Comparison of ENCODE assay signal across 10 mouse cellular contexts in the genomic region with DNA sequence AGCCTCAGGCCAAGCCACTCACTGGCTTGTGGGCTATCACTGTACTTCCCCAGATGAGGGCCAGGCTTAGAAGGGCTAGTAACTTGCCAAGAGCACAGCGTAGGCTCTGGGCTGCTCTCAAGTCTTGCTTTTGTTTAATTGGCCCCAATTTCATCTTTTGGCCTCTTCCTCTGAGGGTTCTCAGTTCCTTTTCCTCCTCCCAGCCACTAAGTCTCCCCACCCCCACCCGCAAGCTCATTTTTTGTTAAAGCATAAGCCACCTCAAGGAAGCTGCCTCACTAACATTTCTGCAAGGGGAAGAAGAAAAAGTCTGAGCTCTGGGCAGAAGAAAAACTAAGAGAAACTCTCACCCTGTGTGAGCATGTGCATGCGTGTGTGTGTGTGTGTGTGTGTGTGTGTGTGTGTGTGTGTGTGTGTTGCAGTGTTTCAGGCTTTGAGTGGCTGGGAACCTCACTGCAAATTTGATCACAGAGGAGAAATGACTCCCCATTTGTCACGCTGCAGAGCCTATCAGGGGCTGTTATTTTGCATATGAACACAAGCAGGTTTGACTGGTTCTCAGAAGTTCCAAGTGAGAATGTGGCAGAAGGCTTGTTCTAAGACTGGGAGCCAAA. TPM values are rescaled to one million over a fixed set of nuclear protein-coding genes. Genes with fewer than 3 reads are reported as not detected.
DNase-seq lines count a peak whose midpoint lies in the region; ATAC-seq lines count a peak whose summit lies in the region.
"Had no signal": no experiment of that assay in that cellular context is flagged by ENCODE, and none has a peak within 500 bp of the region (broad histone marks: within the 10 kb centered on the region; RNA-seq: fewer than 3 reads in every experiment).

No protein-coding gene starts in this region.

- no peaks in the 10 kb centered on the region for H3K36me3 ChIP-seq in liver, embryonic 16.5 days (ENCODE audit: control insufficient read depth, insufficient read depth)
- no peaks in the 10 kb centered on the region for H3K36me3 ChIP-seq in liver, embryonic 11.5 days (ENCODE audit: control insufficient read depth, insufficient read depth, low read length)
- H3K36me3 ChIP-seq in embryonic facial prominence, embryonic 13.5 days, result peaks cover 2% of the 10 kb centered on the region; the same call in 1 of the 2 replicates
- H3K36me3 ChIP-seq in lung, embryonic 16.5 days (ENCODE audit: control insufficient read depth, insufficient read depth, low read length), result no peaks in the 10 kb centered on the region
- H3K36me3 ChIP-seq in midbrain, embryonic 13.5 days, result no peaks in the 10 kb centered on the region

- no peak for DNase-seq in liver, embryonic 11.5 days (ENCODE audit: low spot score)
- DNase-seq in thymus, postnatal 25 days, result peak; percentile 54
- no peak for DNase-seq in B cell, adult 2 months
- no peak for DNase-seq in cerebellum, postnatal 4 days (ENCODE audit: low spot score in 2 of 2)
- DNase-seq: midbrain, embryonic 14.5 days; spleen, adult 18-20 months had no signal

- peak overlapping the region; percentile 67; the same call in 1 of the 2 replicates for H3K27ac ChIP-seq in liver, embryonic 16.5 days (ENCODE audit: low read length)
- no peak overlapping the region for H3K27ac ChIP-seq in liver, embryonic 11.5 days (ENCODE audit: low read depth, low read length)
- peak overlapping the region; percentile 75 for H3K27ac ChIP-seq in embryonic facial prominence, embryonic 13.5 days
- peak overlapping the region; percentile 67 for H3K27ac ChIP-seq in lung, embryonic 16.5 days (ENCODE audit: low read length)
- H3K27ac ChIP-seq in midbrain, embryonic 13.5 days, result no peak overlapping the region

- peak; percentile 41; the same call in 1 of the 2 replicates for ATAC-seq in liver, embryonic 16.5 days (ENCODE audit: low read depth)
- no peak for ATAC-seq in liver, embryonic 11.5 days (replicated peaks; ENCODE audit: low FRiP score)
- ATAC-seq in embryonic facial prominence, embryonic 13.5 days (ENCODE audit: insufficient number of reproducible peaks, insufficient read depth, low FRiP score, low TSS enrichment, low read depth), result no peak; the same call in 1 of the 2 replicates
- ATAC-seq in lung, embryonic 16.5 days (ENCODE audit: low read depth), result peak; percentile 61
- ATAC-seq in midbrain, embryonic 13.5 days, result no peak

- H3K9ac ChIP-seq in liver, embryonic 16.5 days (ENCODE audit: low read depth, low read length), result no peak overlapping the region
- no peak overlapping the region for H3K9ac ChIP-seq in liver, embryonic 11.5 days (ENCODE audit: low read depth, low read length)
- no peak overlapping the region for H3K9ac ChIP-seq in embryonic facial prominence, embryonic 13.5 days
- H3K9ac ChIP-seq in lung, embryonic 16.5 days (ENCODE audit: low read length), result no peak overlapping the region
- H3K9ac ChIP-seq in midbrain, embryonic 13.5 days (replicated peaks), result no peak overlapping the region

- 13% methylated on average over 4 of the region's 4 CpGs for WGBS in liver, embryonic 16.5 days (ENCODE audit: insufficient replicate concordance)
- 40% methylated on average over 4 of the region's 4 CpGs for WGBS in liver, embryonic 11.5 days
- WGBS in embryonic facial prominence, embryonic 13.5 days, result 31% methylated on average over 4 of the region's 4 CpGs
- 36% methylated on average over 4 of the region's 4 CpGs for WGBS in lung, embryonic 16.5 days
- WGBS in midbrain, embryonic 13.5 days, result 58% methylated on average over 4 of the region's 4 CpGs

- H3K4me1 ChIP-seq in liver, embryonic 16.5 days (ENCODE audit: control insufficient read depth, low read depth, low read length), result peaks cover 6% of the 10 kb centered on the region
- peaks cover 6% of the 10 kb centered on the region; the same call in 1 of the 2 replicates for H3K4me1 ChIP-seq in liver, embryonic 11.5 days (replicated peaks; ENCODE audit: control insufficient read depth, insufficient read depth, low read length)
- H3K4me1 ChIP-seq in embryonic facial prominence, embryonic 13.5 days, result peaks cover 33% of the 10 kb centered on the region
- 0 out of 2 replicates have a peak, but pooled peaks cover 5% of the 10 kb centered on the region for H3K4me1 ChIP-seq in lung, embryonic 16.5 days (replicated peaks; ENCODE audit: control insufficient read depth, insufficient read depth, low read length)
- H3K4me1 ChIP-seq in midbrain, embryonic 13.5 days (replicated peaks), result peaks cover 17% of the 10 kb centered on the region

- H3K4me2 ChIP-seq in liver, embryonic 16.5 days (ENCODE audit: low read depth, low read length), result no peak overlapping the region
- H3K4me2 ChIP-seq in liver, embryonic 11.5 days, result no peak overlapping the region
- H3K4me2 ChIP-seq in embryonic facial prominence, embryonic 13.5 days, result 0 out of 2 replicates have a peak overlapping the region, but pooled peaks have one; percentile 9
- no peak overlapping the region for H3K4me2 ChIP-seq in lung, embryonic 16.5 days (ENCODE audit: low read depth, low read length)
- H3K4me2 ChIP-seq in midbrain, embryonic 13.5 days (replicated peaks), result no peak overlapping the region

- H3K27me3 ChIP-seq in liver, embryonic 16.5 days (ENCODE audit: control insufficient read depth, insufficient read depth, low read depth, low read length), result no peaks in the 10 kb centered on the region
- peaks cover 15% of the 10 kb centered on the region for H3K27me3 ChIP-seq in liver, embryonic 11.5 days (replicated peaks; ENCODE audit: control insufficient read depth, insufficient read depth, low read length)
- H3K27me3 ChIP-seq in embryonic facial prominence, embryonic 13.5 days, result peaks cover 14% of the 10 kb centered on the region
- no peaks in the 10 kb centered on the region for H3K27me3 ChIP-seq in lung, embryonic 16.5 days (ENCODE audit: control insufficient read depth, insufficient read depth, low read depth, low read length)
- peaks cover 25% of the 10 kb centered on the region for H3K27me3 ChIP-seq in midbrain, embryonic 13.5 days

- H3K9me3 ChIP-seq in liver, embryonic 16.5 days (replicated peaks; ENCODE audit: control insufficient read depth, low read length), result no peaks in the 10 kb centered on the region
- no peaks in the 10 kb centered on the region for H3K9me3 ChIP-seq in liver, embryonic 11.5 days (ENCODE audit: control insufficient read depth, low read length)
- H3K9me3 ChIP-seq in embryonic facial prominence, embryonic 13.5 days, result no peaks in the 10 kb centered on the region
- H3K9me3 ChIP-seq in lung, embryonic 16.5 days (ENCODE audit: control insufficient read depth, low read length), result no peaks in the 10 kb centered on the region
- no peaks in the 10 kb centered on the region for H3K9me3 ChIP-seq in midbrain, embryonic 13.5 days

- no peak overlapping the region for H3K4me3 ChIP-seq in liver, embryonic 16.5 days (ENCODE audit: low read depth, low read length)
- no peak overlapping the region for H3K4me3 ChIP-seq in liver, embryonic 11.5 days (ENCODE audit: low read depth, low read length)
- no peak overlapping the region for H3K4me3 ChIP-seq in embryonic facial prominence, embryonic 13.5 days
- H3K4me3 ChIP-seq in lung, embryonic 16.5 days (ENCODE audit: low read length), result no peak overlapping the region
- no peak overlapping the region for H3K4me3 ChIP-seq in midbrain, embryonic 13.5 days (replicated peaks)

RNA-seq across cellular contexts. Expression of gene Plekhg6, which starts 12.7 kb away (rescaled TPM):
- polyA plus RNA-seq in liver, embryonic 16.5 days (2015; fragmentation: Nextera tagmentation; extraction: Ambion mirVana), result 0.65 and 0.86 TPM in 2 replicates
- 0.30 and 0.35 TPM in 2 replicates for polyA plus RNA-seq in liver, embryonic 11.5 days (2014; fragmentation: Nextera tagmentation; extraction: Ambion mirVana)
- 1.1 and 1.3 TPM in 2 replicates for polyA plus RNA-seq in embryonic facial prominence, embryonic 13.5 days (2015; fragmentation: Nextera tagmentation; extraction: Ambion mirVana)
- polyA plus RNA-seq in lung, embryonic 16.5 days (2015; fragmentation: Nextera tagmentation; extraction: Ambion mirVana), result 0.49 and 0.99 TPM in 2 replicates
- polyA plus RNA-seq in midbrain, embryonic 13.5 days (2015; fragmentation: Nextera tagmentation; extraction: Ambion mirVana), result 0.08 and 0.23 TPM in 2 replicates

RNA-seq across cellular contexts. Expression of gene Tnfrsf1a, which starts 18.7 kb away (rescaled TPM):
- 30.5 and 32.8 TPM in 2 replicates for polyA plus RNA-seq in liver, embryonic 16.5 days (2015; fragmentation: Nextera tagmentation; extraction: Ambion mirVana)
- 37.0 and 38.0 TPM in 2 replicates for polyA plus RNA-seq in liver, embryonic 11.5 days (2014; fragmentation: Nextera tagmentation; extraction: Ambion mirVana)
- polyA plus RNA-seq in embryonic facial prominence, embryonic 13.5 days (2015; fragmentation: Nextera tagmentation; extraction: Ambion mirVana), result 62.3 and 67.9 TPM in 2 replicates
- 115 and 117 TPM in 2 replicates for polyA plus RNA-seq in lung, embryonic 16.5 days (2015; fragmentation: Nextera tagmentation; extraction: Ambion mirVana)
- 10.2 and 12.1 TPM in 2 replicates for polyA plus RNA-seq in midbrain, embryonic 13.5 days (2015; fragmentation: Nextera tagmentation; extraction: Ambion mirVana)

RNA-seq across cellular contexts. Expression of gene Scnn1a, which starts 47.4 kb away (rescaled TPM):
- polyA plus RNA-seq in liver, embryonic 16.5 days (2015; fragmentation: Nextera tagmentation; extraction: Ambion mirVana), result 0.61 and 0.74 TPM in 2 replicates
- 0.55 and 0.74 TPM in 2 replicates for polyA plus RNA-seq in liver, embryonic 11.5 days (2014; fragmentation: Nextera tagmentation; extraction: Ambion mirVana)
- 1.3 and 1.5 TPM in 2 replicates for polyA plus RNA-seq in embryonic facial prominence, embryonic 13.5 days (2015; fragmentation: Nextera tagmentation; extraction: Ambion mirVana)
- 9.1 and 13.4 TPM in 2 replicates for polyA plus RNA-seq in lung, embryonic 16.5 days (2015; fragmentation: Nextera tagmentation; extraction: Ambion mirVana)
- 0.39 and 0.46 TPM in 2 replicates for polyA plus RNA-seq in midbrain, embryonic 13.5 days (2015; fragmentation: Nextera tagmentation; extraction: Ambion mirVana)

RNA-seq across cellular contexts. Expression of gene Ltbr, which starts 54.2 kb away (rescaled TPM):
- 22.3 and 22.5 TPM in 2 replicates for polyA plus RNA-seq in liver, embryonic 16.5 days (2015; fragmentation: Nextera tagmentation; extraction: Ambion mirVana)
- 30.1 and 34.7 TPM in 2 replicates for polyA plus RNA-seq in liver, embryonic 11.5 days (2014; fragmentation: Nextera tagmentation; extraction: Ambion mirVana)
- polyA plus RNA-seq in embryonic facial prominence, embryonic 13.5 days (2015; fragmentation: Nextera tagmentation; extraction: Ambion mirVana), result 33.1 TPM in 2 replicates
- polyA plus RNA-seq in lung, embryonic 16.5 days (2015; fragmentation: Nextera tagmentation; extraction: Ambion mirVana), result 91.1 and 96.4 TPM in 2 replicates
- 11.3 and 13.3 TPM in 2 replicates for polyA plus RNA-seq in midbrain, embryonic 13.5 days (2015; fragmentation: Nextera tagmentation; extraction: Ambion mirVana)

Comparison
In these comparisons a context has a peak if more than half of its experiments do, and no peak if none do; other contexts are left out.
1. ATAC-seq: peak in liver, embryonic 16.5 days (single experiment) and lung, embryonic 16.5 days (single experiment); none in liver, embryonic 11.5 days (single experiment), embryonic facial prominence, embryonic 13.5 days (single experiment) and midbrain, embryonic 13.5 days (single experiment).
2. H3K27ac ChIP-seq: peak in liver, embryonic 16.5 days (single experiment), embryonic facial prominence, embryonic 13.5 days (single experiment) and lung, embryonic 16.5 days (single experiment); none in liver, embryonic 11.5 days (single experiment) and midbrain, embryonic 13.5 days (single experiment).